ENCODE assay signal across 11 mouse cellular contexts in the genomic region with DNA sequence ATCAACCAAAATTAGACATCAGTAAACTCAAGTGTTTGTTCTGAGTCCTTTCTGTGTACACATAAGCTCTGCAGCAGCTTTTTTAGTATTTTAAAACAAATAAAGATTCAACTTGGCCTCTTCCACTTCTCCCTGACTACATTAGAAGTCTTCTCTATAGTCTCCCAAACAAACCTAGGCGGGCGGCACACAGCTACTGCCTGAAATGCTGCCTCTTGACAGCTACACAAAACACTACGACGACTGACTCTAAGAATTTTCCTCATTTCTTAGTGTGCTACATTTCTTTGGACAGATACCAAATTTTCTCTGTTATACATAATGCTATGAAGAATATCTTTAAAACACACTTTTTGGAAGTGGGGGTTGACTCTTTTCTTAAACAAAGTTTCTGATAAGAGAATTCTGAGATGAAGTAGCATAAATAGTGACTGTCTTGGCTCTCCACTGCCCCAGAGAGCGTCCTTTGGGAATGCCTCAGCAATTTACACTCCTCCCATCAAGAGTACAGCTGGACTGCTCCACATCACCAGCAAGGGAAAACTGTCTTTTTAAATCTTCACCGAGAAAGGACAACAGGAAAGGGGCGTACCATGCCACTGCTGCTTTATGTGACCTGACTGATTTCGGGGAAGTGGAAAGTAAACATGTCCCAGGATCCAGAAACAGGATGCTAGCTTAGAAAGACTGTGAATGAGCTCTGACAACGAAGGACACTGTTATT. TPM values are rescaled to one million over a fixed set of nuclear protein-coding genes. Genes with fewer than 3 reads are reported as not detected.
A peak's percentile ranks its signal among the peaks of the same experiment; 100 is the strongest.
DNase-seq lines count a peak whose midpoint lies in the region; ATAC-seq and TF ChIP-seq lines count a peak whose summit lies in the region.
"Had no signal": no experiment of that assay in that cellular context is flagged by ENCODE, and none has a peak within 500 bp of the region (broad histone marks: within the 10 kb centered on the region; RNA-seq: fewer than 3 reads in every experiment).

No protein-coding gene starts in this region.

- H3K4me3 ChIP-seq in liver, adult 2 months (ENCODE audit: insufficient read depth, low read depth, low read length): no peak overlapping the region
- no peak overlapping the region for H3K4me3 ChIP-seq in liver, embryonic 14.5 days (ENCODE audit: insufficient read depth in 1 of 2, low read depth in 2 of 2, low read length in 2 of 2)
- H3K4me3 ChIP-seq in stomach, embryonic 15.5 days (replicated peaks): no peak overlapping the region
- H3K4me3 ChIP-seq: limb, embryonic 12.5 days had no signal

- peak; percentile 57; the same call in 1 of the 2 replicates for ATAC-seq in liver, embryonic 14.5 days (ENCODE audit: insufficient read depth)
- ATAC-seq in stomach, embryonic 15.5 days (ENCODE audit: insufficient read depth, low FRiP score, low read depth): no peak
- ATAC-seq: CD4-positive, CD25-positive, alpha-beta regulatory T cell, adult 4 months had no signal

- no peak for TF ChIP-seq CTCF in liver, adult 2 months (IDR thresholded peaks at IDR 0.05; ENCODE audit: low read depth, low read length)
- no peak for TF ChIP-seq CTCF in liver, embryonic 14.5 days (IDR thresholded peaks at IDR 0.05; ENCODE audit: low read depth)

- H3K36me3 ChIP-seq in liver, adult 2 months (ENCODE audit: control insufficient read depth, insufficient read depth, low read length): peaks cover 58% of the 10 kb centered on the region
- H3K36me3 ChIP-seq in liver, embryonic 14.5 days (replicated peaks; ENCODE audit: control insufficient read depth, insufficient read depth, low read depth): peaks cover 17% of the 10 kb centered on the region
- H3K36me3 ChIP-seq in stomach, embryonic 15.5 days: peaks cover 14% of the 10 kb centered on the region; the same call in 1 of the 2 replicates

- no peak for TF ChIP-seq EP300 in liver, embryonic 14.5 days (IDR thresholded peaks at IDR 0.05; ENCODE audit: low read depth)

- peak overlapping the region; percentile 71 for H3K27ac ChIP-seq in liver, adult 2 months (replicated peaks; ENCODE audit: insufficient read depth, low read depth, low read length)
- no peak overlapping the region for H3K27ac ChIP-seq in liver, embryonic 14.5 days
- peak overlapping the region; percentile 49; the same call in 1 of the 2 replicates for H3K27ac ChIP-seq in stomach, embryonic 15.5 days
- H3K27ac ChIP-seq: limb, embryonic 12.5 days had no signal

- no peak overlapping the region for H3K9ac ChIP-seq in liver, adult 2 months (ENCODE audit: low read depth, low read length)
- no peak overlapping the region for H3K9ac ChIP-seq in liver, embryonic 14.5 days (replicated peaks)
- H3K9ac ChIP-seq in stomach, embryonic 15.5 days: no peak overlapping the region
- H3K9ac ChIP-seq: limb, embryonic 12.5 days had no signal

- no peaks in the 10 kb centered on the region for H3K9me3 ChIP-seq in liver, embryonic 14.5 days (ENCODE audit: control insufficient read depth, low read length)
- H3K9me3 ChIP-seq in stomach, embryonic 15.5 days: no peaks in the 10 kb centered on the region
- H3K9me3 ChIP-seq: limb, embryonic 12.5 days had no signal

- peaks cover 10% of the 10 kb centered on the region; the same call in 1 of the 2 replicates for H3K79me2 ChIP-seq in liver, adult 2 months (ENCODE audit: control insufficient read depth, insufficient read depth, low read length)

- peak overlapping the region; percentile 24; the same call in 1 of the 2 replicates for H3K4me2 ChIP-seq in liver, embryonic 14.5 days (ENCODE audit: low read depth)
- no peak overlapping the region for H3K4me2 ChIP-seq in stomach, embryonic 15.5 days
- H3K4me2 ChIP-seq: limb, embryonic 12.5 days had no signal

- 40% methylated on average over 9 of the region's 9 CpGs for WGBS in liver, adult 2 months
- WGBS in liver, embryonic 14.5 days (ENCODE audit: insufficient replicate concordance): 53% methylated on average over 9 of the region's 9 CpGs
- 48% methylated on average over 9 of the region's 9 CpGs for WGBS in stomach, embryonic 15.5 days

- H3K27me3 ChIP-seq in liver, adult 2 months (ENCODE audit: control insufficient read depth, insufficient read depth, low read length): no peaks in the 10 kb centered on the region
- H3K27me3 ChIP-seq in liver, embryonic 14.5 days (ENCODE audit: control insufficient read depth, insufficient read depth, low read length): no peaks in the 10 kb centered on the region
- no peaks in the 10 kb centered on the region for H3K27me3 ChIP-seq in stomach, embryonic 15.5 days (replicated peaks)
- H3K27me3 ChIP-seq: limb, embryonic 12.5 days had no signal

- H3K4me1 ChIP-seq in liver, adult 2 months (ENCODE audit: control insufficient read depth, insufficient read depth, low read length): peaks cover 11% of the 10 kb centered on the region
- H3K4me1 ChIP-seq in liver, embryonic 14.5 days (replicated peaks; ENCODE audit: control insufficient read depth in 2 of 2, insufficient read depth in 2 of 2, low read length in 1 of 2): peaks cover 0 to 5% of the 10 kb centered on the region in 2 experiments; a peak in 1 of 4 replicates
- peaks cover 7% of the 10 kb centered on the region; the same call in 1 of the 2 replicates for H3K4me1 ChIP-seq in stomach, embryonic 15.5 days
- H3K4me1 ChIP-seq: limb, embryonic 12.5 days had no signal

- TF ChIP-seq POLR2A in liver, adult 2 months (IDR thresholded peaks at IDR 0.05; ENCODE audit: extremely low read depth, insufficient read depth, low read length): no peak

- DNase-seq in liver, adult 2 months (ENCODE audit: extremely low read depth, low read depth, low spot score): peak; percentile 38
- no peak for DNase-seq in liver
- DNase-seq in heart, postnatal 4 days: peak; percentile 23
- DNase-seq in liver, embryonic 14.5 days (ENCODE audit: low read depth in 3 of 3, low spot score in 3 of 3): no peak
- DNase-seq in right cerebral cortex, postnatal 36 days (ENCODE audit: low spot score in 2 of 2): no peak
- no peak for DNase-seq in testis, postnatal 14 days (ENCODE audit: low spot score)
- DNase-seq in thymus, postnatal 14 days: no peak
- DNase-seq: right cerebral cortex, adult 18-20 months had no signal

RNA-seq across cellular contexts. Expression of gene Fkbp15, which starts 12.6 kb away (rescaled TPM):
- 22.7 and 24.5 TPM in 2 replicates for total RNA-seq in liver, adult 2 months (2014; rRNA removed)
- 17.4 and 20.0 TPM in 2 replicates for polyA plus RNA-seq in liver, adult 2 months (2012; rRNA removed)
- total RNA-seq in heart, postnatal 4 days (2021): 10 to 100 TPM; 26.5 to 28.1 TPM
- polyA plus RNA-seq in liver, embryonic 14.5 days (2012; rRNA removed): 7.4 and 9.6 TPM in 2 replicates
- polyA plus RNA-seq in liver, embryonic 14.5 days (2014; fragmentation: Nextera tagmentation; extraction: Ambion mirVana): 9.7 and 11.2 TPM in 2 replicates
- polyA plus RNA-seq in stomach, embryonic 15.5 days (2015; fragmentation: Nextera tagmentation; extraction: Ambion mirVana): 24.9 and 28.5 TPM in 2 replicates

RNA-seq across cellular contexts. Expression of gene Slc31a1, which starts 12.8 kb away (rescaled TPM):
- 88.4 and 91.4 TPM in 2 replicates for total RNA-seq in liver, adult 2 months (2014; rRNA removed)
- polyA plus RNA-seq in liver, adult 2 months (2012; rRNA removed): 75.3 and 81.5 TPM in 2 replicates
- total RNA-seq in heart, postnatal 4 days (2021): 10 to 100 TPM; 31.5 to 34.7 TPM
- polyA plus RNA-seq in liver, embryonic 14.5 days (2012; rRNA removed): 17.3 and 22.4 TPM in 2 replicates
- 36.6 and 41.3 TPM in 2 replicates for polyA plus RNA-seq in liver, embryonic 14.5 days (2014; fragmentation: Nextera tagmentation; extraction: Ambion mirVana)
- 59.0 and 64.3 TPM in 2 replicates for polyA plus RNA-seq in stomach, embryonic 15.5 days (2015; fragmentation: Nextera tagmentation; extraction: Ambion mirVana)

Comparison
In these comparisons a context has a peak if more than half of its experiments do, and no peak if none do; other contexts are left out.
1. DNase-seq: peak in liver, adult 2 months (single experiment) and heart, postnatal 4 days (single experiment); none in liver (single experiment), liver, embryonic 14.5 days (0 of 3), right cerebral cortex, postnatal 36 days (0 of 2), testis, postnatal 14 days (single experiment) and thymus, postnatal 14 days (single experiment).